Mouse (Mus musculus) liver, adult 2 months (tissue): ENCODE measurements around the gene Anpep.

Experiments
- CTCF ChIP-seq: fragments of 200-500 bp; IDR thresholded peaks from 2 replicates; pipeline ENCODE4 v1.5.1; 2011; ENCODE audit warnings: low read depth, low read length, control low read depth
- POLR2A ChIP-seq: fragments of 200-500 bp; IDR thresholded peaks from 2 replicates; pipeline ENCODE4 v1.6.1; 2011; ENCODE audit warnings: low read length, control low read depth; ENCODE audit not compliant: insufficient read depth; ENCODE audit errors: extremely low read depth

DNA sequence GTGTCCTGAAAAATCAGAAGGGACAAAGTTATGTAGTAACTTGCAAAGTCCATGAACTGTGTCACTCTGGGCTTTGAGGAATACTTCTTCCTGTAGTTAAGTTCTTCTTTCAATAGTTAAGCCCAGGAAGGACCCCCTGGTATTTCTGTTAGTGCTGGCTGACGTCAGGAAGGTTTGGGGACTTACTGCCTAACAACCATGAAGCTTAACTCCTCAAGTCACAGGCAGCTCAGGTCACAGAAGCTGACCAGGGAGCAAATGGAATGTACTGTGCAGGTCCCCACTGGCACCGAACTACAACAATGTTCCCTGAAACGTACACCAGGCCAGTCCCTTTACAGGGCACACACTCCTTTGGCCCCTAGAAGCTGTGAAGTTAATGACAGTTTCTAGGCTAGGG lies 34.4 kb upstream of the Anpep start:
- no peak for TF ChIP-seq POLR2A
- no peak for TF ChIP-seq CTCF
